Mouse (Mus musculus): ENCODE data around the gene Dnajb4. TPM values are rescaled to one million over a fixed set of nuclear protein-coding genes. Genes with fewer than 3 reads are reported as not detected.
"Not testable (repeated sequence)": the region's sequence is repeated elsewhere in the genome, so short reads cannot be mapped to it uniquely, and the experiment has no call there.

Gene Dnajb4
- polyA plus RNA-seq, 1 experiment from 2014 or later, result 25.5 TPM

DNA sequence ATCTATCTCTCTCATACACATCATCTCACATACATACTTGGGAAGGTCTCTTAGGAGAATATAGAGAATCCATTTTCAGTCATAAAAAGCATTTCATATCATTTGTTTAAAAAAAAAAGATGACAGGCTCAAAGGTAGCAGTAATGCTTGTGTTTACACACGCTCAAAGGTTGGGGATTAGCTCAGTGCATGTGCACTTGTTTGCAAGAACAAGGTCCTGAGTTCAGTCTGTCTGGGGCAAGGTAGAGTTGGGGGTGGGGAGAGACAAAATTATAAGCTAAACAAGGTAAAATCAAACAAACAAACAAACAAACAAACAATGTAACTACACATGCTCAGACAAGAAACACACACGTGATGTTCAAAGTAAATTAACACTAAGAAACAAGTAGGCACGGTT, 8.9 kb downstream of the Dnajb4 start:
- H3K4me3 ChIP-seq (ENCODE audit: inconsistent target), result no peak overlapping the region
- no peaks in the 10 kb centered on the region for H3K36me3 ChIP-seq (ENCODE audit: inconsistent target)
- no peaks in the 10 kb centered on the region for H3K79me2 ChIP-seq (ENCODE audit: inconsistent target)
- H3K27ac ChIP-seq, result no peak overlapping the region
- WGBS (ENCODE audit: missing documents), result 100% methylated on average over 3 of the region's 3 CpGs

DNA sequence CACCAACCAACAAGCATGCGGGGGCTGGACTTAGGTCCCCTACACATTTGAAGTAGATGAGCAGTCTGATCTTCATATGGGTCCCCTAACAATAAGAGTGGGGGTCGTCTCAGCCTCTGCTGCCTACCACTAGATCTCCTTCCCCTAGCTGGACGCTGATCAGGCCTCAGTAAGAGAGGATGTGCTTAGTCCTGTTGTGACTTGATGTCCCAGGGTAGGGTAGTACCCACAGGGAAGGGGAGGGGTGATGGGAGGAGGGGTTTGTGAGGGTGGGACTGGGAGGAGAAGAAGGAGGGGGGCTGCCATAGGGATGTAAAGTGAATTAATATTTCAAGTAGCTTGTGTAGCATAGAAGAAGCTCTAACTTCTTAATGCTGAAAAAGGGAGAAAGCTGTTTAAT, 11.0 kb downstream of the Dnajb4 start:
- Histone ChIP-seq H3K79me2 (ENCODE audit: inconsistent target) (no peaks in the 10 kb centered on the region), H3K27ac (no peak overlapping the region), H3K4me3 (ENCODE audit: inconsistent target) (no peak overlapping the region), H3K36me3 (ENCODE audit: inconsistent target) (no peaks in the 10 kb centered on the region)
- WGBS (ENCODE audit: missing documents), result 89% methylated on average over 3 of the region's 3 CpGs

DNA sequence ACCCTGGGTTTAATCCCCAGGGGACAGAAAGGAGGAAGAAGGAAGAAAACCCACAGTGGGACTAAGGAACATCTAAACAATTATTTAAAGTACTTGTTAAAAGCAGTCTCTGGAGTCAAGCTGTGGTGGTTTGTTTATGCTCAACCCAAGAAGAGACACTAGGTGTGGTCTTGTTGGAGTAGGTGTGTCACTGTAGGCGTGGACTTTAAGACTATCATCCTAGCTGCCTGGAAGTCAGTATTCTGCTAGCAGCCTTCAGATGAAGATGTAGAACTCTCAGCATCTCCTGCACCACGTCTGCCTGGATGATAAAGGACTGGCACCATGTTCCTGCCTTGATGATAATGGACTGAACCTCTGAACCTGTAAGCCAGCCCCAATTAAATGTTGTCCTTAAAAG, 12.9 kb downstream of the Dnajb4 start:
- not testable (repeated sequence) for H3K27ac ChIP-seq; H3K4me3 ChIP-seq (ENCODE audit: inconsistent target)
- whole genome bisulfite sequencing (ENCODE audit: missing documents), result 70% methylated on average over 2 of the region's 2 CpGs

DNA sequence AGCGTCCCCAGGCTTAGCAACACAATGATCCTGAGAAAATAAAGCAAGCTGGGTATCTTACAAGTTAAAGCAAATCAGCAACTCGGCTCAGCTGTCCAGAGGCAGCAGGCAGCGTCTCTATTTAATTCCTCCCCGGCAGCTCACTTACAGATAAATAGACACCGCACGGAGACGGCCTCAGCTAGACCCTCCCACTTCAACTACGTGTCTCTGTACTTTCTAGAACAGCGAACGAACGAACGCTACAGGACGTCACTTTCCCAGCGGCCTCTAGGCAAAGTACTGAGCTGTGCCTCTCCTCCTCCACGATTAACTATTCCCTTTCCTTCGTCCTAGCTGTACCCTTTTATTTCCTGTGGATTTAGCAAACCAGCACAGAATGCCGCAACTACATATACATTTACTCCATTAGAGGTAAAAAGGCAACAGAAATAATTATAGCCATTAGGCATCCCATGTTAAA, 16.4 kb downstream of the Dnajb4 start:
- H3K79me2 ChIP-seq (ENCODE audit: inconsistent target), result peaks cover 42% of the 10 kb centered on the region
- WGBS (ENCODE audit: missing documents), result 0% methylated on average over 17 of the region's 17 CpGs
- peak overlapping the region; percentile 54 for H3K27ac ChIP-seq
- H3K4me3 ChIP-seq (ENCODE audit: inconsistent target), result peak overlapping the region; percentile 67
- H3K36me3 ChIP-seq (ENCODE audit: inconsistent target), result no peaks in the 10 kb centered on the region

More for the DNA sequence above, 12.9 kb downstream of the Dnajb4 start:
- not testable (repeated sequence) for H3K79me2 ChIP-seq (ENCODE audit: inconsistent target); H3K36me3 ChIP-seq (ENCODE audit: inconsistent target)

DNA sequence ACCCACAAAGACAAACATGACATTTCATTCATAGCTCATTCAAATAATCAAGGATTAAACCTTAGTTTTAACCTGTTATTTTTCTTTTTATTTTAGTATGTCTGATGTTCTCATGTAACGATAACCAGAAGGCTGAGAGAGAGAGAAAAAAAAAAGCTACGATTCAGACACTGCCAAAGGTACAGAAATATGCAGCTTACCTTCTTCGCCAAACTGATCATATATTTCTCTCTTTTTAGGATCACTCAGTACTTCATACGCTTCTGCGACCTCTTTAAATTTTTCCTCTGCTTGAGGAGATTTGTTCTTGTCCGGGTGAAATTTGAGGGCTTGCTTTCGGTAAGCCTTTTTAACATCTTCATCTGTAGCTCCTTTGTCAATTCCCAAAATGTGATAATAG, 16.9 kb downstream of the Dnajb4 start:
- WGBS (ENCODE audit: missing documents), result 0% methylated on average over 7 of the region's 7 CpGs
- H3K27ac ChIP-seq, result peak overlapping the region; percentile 54

DNA sequence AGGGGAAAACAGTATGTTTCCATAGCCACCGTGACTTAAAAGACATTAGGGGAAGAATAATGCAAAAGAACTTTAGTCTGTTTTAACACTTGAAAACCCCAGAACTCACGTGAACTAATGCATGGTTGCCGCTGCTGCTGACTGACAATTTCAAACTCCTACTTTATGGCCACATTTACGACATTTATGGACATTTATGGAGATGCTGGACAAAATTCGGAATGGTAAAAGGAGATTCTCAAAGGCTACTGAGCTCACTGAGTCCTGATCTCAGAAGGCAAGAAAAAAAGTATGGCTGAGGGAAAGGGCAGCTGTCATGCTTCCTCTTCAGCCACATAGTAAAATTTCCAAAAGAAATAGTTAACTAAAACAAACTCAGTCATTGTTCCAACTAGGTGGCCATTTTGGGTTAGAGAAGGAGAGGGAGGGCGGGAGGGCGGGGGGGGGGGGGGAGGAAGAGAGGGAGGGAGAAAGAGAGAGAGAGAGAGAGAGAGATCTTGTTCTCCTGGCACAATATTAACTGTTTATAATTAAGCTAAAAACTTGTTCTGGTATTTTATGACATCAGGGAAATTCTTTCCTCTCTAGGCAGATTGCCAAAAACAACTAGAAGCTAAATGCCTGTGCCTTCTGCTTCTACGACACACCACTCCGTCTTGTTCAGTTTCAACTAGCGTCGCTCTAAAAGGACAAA, 17.7 kb downstream of the Dnajb4 start:
- H3K79me2 ChIP-seq (ENCODE audit: inconsistent target), result peaks cover 55% of the 10 kb centered on the region
- WGBS (ENCODE audit: missing documents), result 8% methylated on average over 9 of the region's 11 CpGs
- H3K27ac ChIP-seq, result peak overlapping the region; percentile 54
- H3K4me3 ChIP-seq (ENCODE audit: inconsistent target), result peak overlapping the region; percentile 67
- no peaks in the 10 kb centered on the region for H3K36me3 ChIP-seq (ENCODE audit: inconsistent target)

More for the DNA sequence above, 16.9 kb downstream of the Dnajb4 start:
- Histone ChIP-seq H3K79me2 (ENCODE audit: inconsistent target) (peaks cover 47% of the 10 kb centered on the region), H3K36me3 (ENCODE audit: inconsistent target) (no peaks in the 10 kb centered on the region), H3K4me3 (ENCODE audit: inconsistent target) (peak overlapping the region; percentile 67)

DNA sequence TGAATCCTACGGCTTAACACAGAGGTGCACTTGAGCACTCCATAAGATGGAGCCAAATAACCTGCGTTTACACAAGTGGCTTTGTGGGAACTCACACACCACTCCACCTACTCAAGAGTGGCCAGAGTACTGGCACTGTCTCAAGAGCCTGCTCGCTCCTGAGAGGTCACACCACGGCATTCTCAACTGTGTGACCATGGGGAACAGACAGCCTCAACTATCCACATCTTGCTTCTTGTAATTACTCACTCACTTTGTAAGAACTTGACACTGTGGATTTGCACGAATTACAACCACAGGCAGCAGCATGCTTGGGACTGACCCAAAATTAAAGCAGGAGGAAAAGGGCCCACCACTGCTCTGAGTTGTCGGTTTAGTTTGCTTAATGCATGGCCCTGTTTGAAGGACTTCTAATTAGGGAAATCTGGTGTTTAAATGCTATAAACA, 18.3 kb downstream of the Dnajb4 start:
- no peaks in the 10 kb centered on the region for H3K36me3 ChIP-seq (ENCODE audit: inconsistent target)
- peak overlapping the region; percentile 54 for H3K27ac ChIP-seq
- H3K4me3 ChIP-seq (ENCODE audit: inconsistent target), result peak overlapping the region; percentile 67
- peaks cover 61% of the 10 kb centered on the region for H3K79me2 ChIP-seq (ENCODE audit: inconsistent target)
- 3% methylated on average over 6 of the region's 6 CpGs for WGBS (ENCODE audit: missing documents)

DNA sequence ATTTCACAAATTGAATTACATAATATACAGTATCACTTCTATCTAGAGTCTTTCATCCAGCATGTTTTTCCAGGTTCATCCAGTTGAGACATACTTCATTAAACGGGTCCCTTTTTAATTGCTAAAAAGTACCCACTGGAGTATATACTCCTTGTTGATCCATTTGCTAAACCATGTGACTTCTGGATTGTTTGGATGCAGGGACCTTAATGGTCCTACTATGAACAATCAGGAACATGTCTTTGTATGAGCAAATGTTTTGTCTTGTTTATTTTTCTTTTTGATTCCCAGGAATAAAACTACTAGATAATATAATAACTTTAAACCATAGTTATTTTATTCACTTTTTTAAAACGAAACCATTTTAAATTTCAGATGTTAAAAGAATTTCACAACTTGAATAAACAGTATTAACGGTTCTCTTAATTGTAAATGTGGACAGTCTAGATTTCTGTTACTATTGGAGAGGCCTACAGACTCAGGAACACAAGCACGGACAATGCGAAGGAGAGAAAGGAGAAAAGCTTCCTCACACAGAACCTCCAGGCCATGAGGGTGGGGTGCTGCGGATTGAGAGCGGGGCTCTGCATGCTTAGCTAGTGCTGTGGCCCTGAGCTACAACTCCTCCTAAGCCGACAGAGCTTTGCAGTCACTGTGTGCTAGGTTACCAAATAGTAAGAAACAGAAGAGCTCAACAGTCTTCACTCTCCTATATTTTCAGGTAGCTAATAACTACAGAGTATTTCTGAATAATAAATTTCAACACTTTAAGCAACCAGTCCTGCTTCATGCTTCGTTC, 19.2 kb downstream of the Dnajb4 start:
- H3K4me3 ChIP-seq (ENCODE audit: inconsistent target), result no peak overlapping the region
- WGBS (ENCODE audit: missing documents), result 62% methylated on average over 9 of the region's 9 CpGs
- H3K36me3 ChIP-seq (ENCODE audit: inconsistent target), result no peaks in the 10 kb centered on the region
- H3K79me2 ChIP-seq (ENCODE audit: inconsistent target), result peaks cover 63% of the 10 kb centered on the region
- H3K27ac ChIP-seq, result no peak overlapping the region

DNA sequence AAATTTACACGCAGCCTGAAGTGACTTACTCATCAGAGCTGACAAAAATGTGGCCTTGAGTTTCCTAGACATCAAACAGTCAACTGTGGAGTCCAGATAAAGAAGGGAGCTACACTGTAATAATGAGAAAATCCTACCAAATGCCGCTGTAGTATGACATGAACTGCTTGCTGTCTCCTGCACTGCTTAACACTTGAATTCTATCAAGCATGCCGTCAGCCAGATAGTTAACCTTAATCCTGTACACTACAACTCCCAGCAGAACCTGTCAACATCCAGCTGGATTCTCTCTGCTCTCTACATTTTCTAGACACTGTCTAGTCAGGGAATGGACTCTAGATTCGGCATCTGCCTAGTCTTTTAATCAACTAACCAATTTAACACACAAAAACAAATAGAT, 20.8 kb downstream of the Dnajb4 start:
- no peaks in the 10 kb centered on the region for H3K36me3 ChIP-seq (ENCODE audit: inconsistent target)
- 96% methylated on average over 4 of the region's 4 CpGs for WGBS (ENCODE audit: missing documents)
- H3K79me2 ChIP-seq (ENCODE audit: inconsistent target), result peaks cover 63% of the 10 kb centered on the region
- H3K27ac ChIP-seq, result no peak overlapping the region
- no peak overlapping the region for H3K4me3 ChIP-seq (ENCODE audit: inconsistent target)

DNA sequence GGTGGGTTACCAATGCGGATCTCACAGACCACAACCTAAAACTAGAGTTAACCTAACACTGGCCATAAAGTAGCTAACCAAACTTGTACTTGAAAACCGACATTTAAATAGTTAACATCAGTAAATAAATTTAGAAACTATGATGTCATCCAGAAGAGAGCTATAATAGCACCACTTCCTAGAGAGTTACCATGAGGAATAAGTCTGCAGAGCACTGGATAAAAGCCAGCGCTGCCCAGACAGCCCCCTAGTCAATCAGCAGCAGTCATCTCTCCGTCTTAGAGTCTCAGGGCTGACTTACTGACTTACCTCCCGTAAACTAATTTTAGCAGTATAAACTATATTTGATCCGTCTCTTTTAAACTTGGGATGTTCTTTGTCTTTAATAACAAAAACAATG, 24.0 kb downstream of the Dnajb4 start:
- 93% methylated on average over 6 of the region's 6 CpGs for WGBS (ENCODE audit: missing documents)
- Histone ChIP-seq H3K36me3 (ENCODE audit: inconsistent target) (0 out of 2 replicates have a peak, but pooled peaks cover 8% of the 10 kb centered on the region), H3K4me3 (ENCODE audit: inconsistent target) (no peak overlapping the region), H3K79me2 (ENCODE audit: inconsistent target) (peaks cover 45% of the 10 kb centered on the region), H3K27ac (no peak overlapping the region)

DNA sequence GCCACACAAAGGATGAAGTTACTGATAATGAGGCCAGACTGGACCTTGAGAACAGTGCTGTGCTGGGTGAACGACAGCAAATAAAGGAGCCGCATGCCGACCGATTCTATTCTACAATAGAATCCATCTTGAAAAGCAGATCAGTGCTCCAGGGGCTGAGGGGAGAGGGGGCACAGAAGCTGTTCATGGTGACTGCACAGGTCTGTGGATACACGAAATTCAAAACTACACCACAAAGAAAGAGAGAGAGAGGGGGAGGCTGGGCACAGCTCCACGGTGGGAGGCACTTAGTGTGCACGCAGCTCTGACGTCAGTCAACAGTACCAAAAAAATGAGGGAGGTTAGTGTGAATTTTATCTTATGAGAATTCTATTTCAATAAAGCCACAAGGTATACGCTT, 26.6 kb downstream of the Dnajb4 start:
- WGBS (ENCODE audit: missing documents), result 95% methylated on average over 7 of the region's 9 CpGs
- Histone ChIP-seq H3K36me3 (ENCODE audit: inconsistent target) (0 out of 2 replicates have a peak, but pooled peaks cover 8% of the 10 kb centered on the region), H3K27ac (no peak overlapping the region), H3K4me3 (ENCODE audit: inconsistent target) (no peak overlapping the region), H3K79me2 (ENCODE audit: inconsistent target) (peaks cover 19% of the 10 kb centered on the region; the same call in 1 of the 2 replicates)

DNA sequence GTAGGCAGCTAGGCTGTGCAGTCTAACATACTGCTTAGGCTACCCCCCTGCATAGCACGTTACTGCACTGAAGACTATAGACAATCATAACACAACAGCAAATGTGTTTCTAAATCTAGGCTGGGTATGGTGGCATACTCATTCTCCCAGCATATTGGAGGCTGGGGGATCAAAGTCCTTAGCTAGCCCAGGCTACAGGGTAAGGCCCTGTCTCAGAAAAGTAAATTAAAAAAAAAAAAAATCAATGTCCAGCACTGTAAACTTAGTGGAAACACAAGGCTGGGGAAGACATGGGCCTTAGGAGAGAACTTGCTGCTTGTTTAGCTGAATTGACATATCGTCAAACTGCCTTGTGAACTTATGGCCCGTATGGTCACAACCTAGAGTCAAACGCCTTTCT, 29.5 kb downstream of the Dnajb4 start:
- no peak overlapping the region for H3K4me3 ChIP-seq (ENCODE audit: inconsistent target)
- 0 out of 2 replicates have a peak, but pooled peaks cover 8% of the 10 kb centered on the region for H3K36me3 ChIP-seq (ENCODE audit: inconsistent target)
- WGBS (ENCODE audit: missing documents), result 97% methylated on average over 4 of the region's 4 CpGs

DNA sequence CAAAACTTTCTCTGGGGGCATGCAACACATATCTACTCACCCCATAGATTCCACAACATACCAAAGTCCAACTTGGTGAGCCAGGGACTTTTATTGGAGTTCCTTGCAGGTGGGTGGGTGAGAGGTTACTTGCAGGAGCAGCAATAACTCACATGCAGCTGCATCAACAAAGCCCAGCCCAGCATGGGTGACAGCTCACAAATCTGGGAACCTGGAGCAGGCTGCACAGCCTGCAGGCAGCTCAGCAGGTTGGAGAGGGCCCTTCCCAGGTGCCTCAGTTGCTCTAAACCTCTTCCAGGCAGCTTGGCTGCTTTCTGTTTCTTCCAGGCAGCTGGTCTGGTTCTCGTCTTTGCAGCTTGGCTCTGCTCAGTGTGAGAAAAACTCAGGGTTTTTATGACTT, 30.8 kb downstream of the Dnajb4 start:
- Histone ChIP-seq H3K27ac (no peak overlapping the region), H3K36me3 (ENCODE audit: inconsistent target) (0 out of 2 replicates have a peak, but pooled peaks cover 8% of the 10 kb centered on the region), H3K79me2 (ENCODE audit: inconsistent target) (no peaks in the 10 kb centered on the region), H3K4me3 (ENCODE audit: inconsistent target) (no peak overlapping the region)
- WGBS (ENCODE audit: missing documents), result 91% methylated on average over 1 of the region's 1 CpGs

More for the DNA sequence above, 29.5 kb downstream of the Dnajb4 start:
- Histone ChIP-seq H3K27ac (no peak overlapping the region), H3K79me2 (ENCODE audit: inconsistent target) (no peaks in the 10 kb centered on the region)

DNA sequence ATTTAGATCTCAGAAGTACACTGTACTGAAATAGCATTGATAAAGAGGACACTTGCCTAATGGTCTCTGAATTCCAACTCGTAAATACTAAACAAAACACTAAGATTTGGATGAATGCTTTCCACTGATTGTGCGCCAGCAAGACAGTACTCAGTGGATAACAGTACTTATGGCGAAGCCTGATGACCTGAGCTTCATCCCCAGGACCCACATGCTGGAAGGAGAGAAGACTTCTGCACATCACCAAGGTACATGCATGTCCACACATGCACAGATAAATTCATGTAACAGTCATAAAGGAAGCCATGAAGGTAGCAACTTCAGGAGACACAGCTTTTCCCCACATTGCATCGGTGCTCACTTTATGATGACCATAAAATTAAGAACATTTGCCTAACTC, 31.3 kb downstream of the Dnajb4 start:
- Histone ChIP-seq H3K4me3 (ENCODE audit: inconsistent target) (no peak overlapping the region), H3K79me2 (ENCODE audit: inconsistent target) (no peaks in the 10 kb centered on the region), H3K36me3 (ENCODE audit: inconsistent target) (0 out of 2 replicates have a peak, but pooled peaks cover 4% of the 10 kb centered on the region), H3K27ac (no peak overlapping the region)
- WGBS (ENCODE audit: missing documents), result 97% methylated on average over 4 of the region's 4 CpGs
